Mouse (Mus musculus) midbrain, postnatal 0 days (tissue): ENCODE results near the gene Cd2ap. TPM values are rescaled to one million over a fixed set of nuclear protein-coding genes. Genes with fewer than 3 reads are reported as not detected.

ENCODE experiments used
- ATAC-seq: fragments of 200-750 bp; cut with Nextera tagmentation; 2 replicates; pipeline ENCODE4 v1.8.0; 2017; ENCODE audit warnings: moderate number of reproducible peaks, mild to moderate bottlenecking, moderate TSS enrichment, moderate library complexity; ENCODE audit not compliant: low FRiP score
- DNase-seq: peaks from one replicate; pipeline ENCODE4 v3.0.0-alpha.2; 2015; ENCODE audit warnings: low spot score
- H3K27ac ChIP-seq: fragments of 300-500 bp; sonication (generic); 2 replicates; pipeline ENCODE4 v1.5.1; 2014; ENCODE audit warnings: low read depth, mild to moderate bottlenecking, low read length, mixed read lengths
- H3K27me3 ChIP-seq: fragments of 300-500 bp; sonication (generic); 2 replicates; pipeline ENCODE4 v1.6.1; 2014; ENCODE audit warnings: low read length, control low read depth, mixed read lengths; ENCODE audit not compliant: insufficient read depth
- H3K36me3 ChIP-seq: fragments of 300-500 bp; sonication (generic); 2 replicates; pipeline ENCODE4 v1.6.1; 2014; ENCODE audit warnings: low read length, control low read depth, mixed read lengths; ENCODE audit not compliant: insufficient read depth
- H3K4me1 ChIP-seq: fragments of 300-500 bp; sonication (generic); 2 replicates; pipeline ENCODE4 v1.6.1; 2014; ENCODE audit warnings: mild to moderate bottlenecking, control low read depth, antibody characterized with exemption, low read length, mixed read lengths; ENCODE audit not compliant: insufficient read depth
- H3K4me2 ChIP-seq: fragments of 300-500 bp; sonication (generic); 2 replicates; pipeline ENCODE4 v1.6.1; 2014; ENCODE audit warnings: low read depth, mild to moderate bottlenecking, low read length, mixed read lengths; ENCODE audit not compliant: poor library complexity, severe bottlenecking
- H3K4me3 ChIP-seq: fragments of 300-500 bp; sonication (generic); 2 replicates; pipeline ENCODE4 v1.5.1; 2014; ENCODE audit warnings: low read depth, mild to moderate bottlenecking, low read length, moderate library complexity
- H3K9ac ChIP-seq: fragments of 300-500 bp; sonication (generic); replicated peaks from 2 replicates; pipeline ENCODE4 v1.6.1; 2014; ENCODE audit warnings: mild to moderate bottlenecking, low read length, moderate library complexity, mixed read lengths; ENCODE audit not compliant: poor library complexity, severe bottlenecking
- H3K9me3 ChIP-seq: fragments of 300-500 bp; sonication (generic); 2 replicates; pipeline ENCODE4 v1.6.1; 2016; ENCODE audit warnings: low read length, control low read depth
- CTCF ChIP-seq: IDR thresholded peaks from 2 replicates; pipeline ENCODE4 v1.5.1; 2016; ENCODE audit warnings: antibody characterized with exemption, mild to moderate bottlenecking
- WGBS: fragments of 180-500 bp; shearing (Covaris S2); extraction: QIAGEN DNeasy Blood & Tissue Kit; methylation state at CpG from one replicate; pipeline ENCODE4 v1.1.7; 2014; 5-methylcytosine and 5-hydroxymethylcytosine counted together
- polyA plus RNA-seq: library from polyadenylated mRNA; unstranded; fragments of >200 nt; fragmentation: Nextera tagmentation; extraction: Ambion mirVana; gene quantifications from 2 replicates; pipeline ENCODE4 v1.2.1, GENCODE M21; 2015
- total RNA-seq: library from RNA; depleted of rRNA; stranded (reverse); fragments of >200 nt; gene quantifications from 2 replicates; pipeline ENCODE4 v1.2.3, GENCODE M21; 2014

The Cd2ap gene
- total and polyA plus RNA-seq, 2 experiments from 2014 or later = 5.9 to 15.5 TPM

DNA sequence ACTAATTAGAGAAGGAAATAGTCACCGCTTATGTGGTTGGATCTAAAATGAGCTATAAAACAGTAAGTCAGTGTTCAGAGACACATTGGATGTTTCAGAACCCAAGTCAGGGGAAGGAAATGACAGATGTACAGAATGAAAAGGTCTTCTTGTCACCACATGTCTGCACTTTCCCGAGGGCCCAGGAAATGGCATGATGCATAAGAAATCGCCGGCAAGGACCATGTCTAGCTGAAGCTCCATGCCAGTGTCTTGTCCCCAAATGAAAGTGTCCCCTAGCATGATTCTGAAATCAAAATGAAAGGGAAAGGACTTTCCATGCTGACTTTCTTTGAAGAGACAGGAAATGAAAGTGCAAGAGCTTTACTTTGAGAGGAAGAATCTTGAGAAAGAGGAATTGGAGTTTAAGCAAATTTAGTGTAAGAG is 10.8 kb upstream of the Cd2ap start:
- TF ChIP-seq CTCF = no peak
- ATAC-seq = no peak

DNA sequence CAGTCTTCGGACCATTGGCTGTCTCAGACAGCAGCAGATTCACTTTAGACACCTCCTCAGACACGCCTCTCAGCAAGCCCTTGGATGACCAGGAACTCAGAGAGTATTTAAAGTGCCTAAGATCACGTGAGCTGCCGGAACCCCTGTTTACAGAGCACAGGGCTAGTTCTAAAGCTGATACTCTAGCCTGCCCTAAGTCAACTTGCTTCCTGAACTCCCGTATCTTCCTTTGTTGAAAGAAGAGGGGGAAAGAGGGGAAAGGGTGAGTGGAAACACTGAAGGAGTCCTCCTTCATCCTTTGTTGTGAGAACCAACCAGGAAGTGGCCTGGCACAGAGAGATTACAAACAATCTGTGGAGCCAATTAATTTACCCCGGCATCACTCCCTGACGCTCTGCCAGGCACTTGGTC is 8.6 kb upstream of the Cd2ap start:
- Histone ChIP-seq H3K4me2 (no peak overlapping the region), H3K9ac (no peak overlapping the region), H3K4me3 (no peak overlapping the region), H3K27me3 (no peaks in the 10 kb centered on the region), H3K27ac (no peak overlapping the region), H3K36me3 (no peaks in the 10 kb centered on the region), H3K4me1 (no peaks in the 10 kb centered on the region), H3K9me3 (no peaks in the 10 kb centered on the region)
- no peak for ATAC-seq
- TF ChIP-seq CTCF = no peak
- no peak for DNase-seq
- WGBS = 77% methylated on average over 7 of the region's 7 CpGs

More for the DNA sequence above, 10.8 kb upstream of the Cd2ap start:
- DNase-seq = no peak
- H3K4me2 ChIP-seq = no peak overlapping the region
- H3K27ac ChIP-seq = no peak overlapping the region
- H3K4me3 ChIP-seq = no peak overlapping the region
- 87% methylated on average over 4 of the region's 4 CpGs for WGBS
- no peaks in the 10 kb centered on the region for H3K4me1 ChIP-seq
- H3K27me3 ChIP-seq = no peaks in the 10 kb centered on the region
- no peaks in the 10 kb centered on the region for H3K9me3 ChIP-seq
- H3K36me3 ChIP-seq = no peaks in the 10 kb centered on the region
- H3K9ac ChIP-seq = no peak overlapping the region

DNA sequence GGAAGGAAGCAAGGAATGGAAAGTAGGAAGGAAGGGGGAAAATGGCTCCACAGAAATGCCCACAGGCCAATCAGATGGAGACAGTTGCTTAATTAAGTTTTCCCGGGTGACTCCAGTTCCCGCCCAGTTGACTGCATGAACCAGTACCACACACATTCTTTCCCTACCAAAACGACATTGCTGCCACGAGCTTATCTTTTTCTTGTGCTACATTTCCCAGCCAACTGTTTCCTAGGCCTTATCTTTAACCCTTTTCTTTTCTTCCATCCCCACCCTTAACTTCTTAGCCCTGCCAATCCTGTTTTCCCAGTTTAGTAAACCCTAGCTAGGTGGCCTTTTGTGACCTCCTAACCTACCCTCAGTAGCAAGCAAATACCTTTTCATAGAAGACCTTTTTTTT is 7.9 kb upstream of the Cd2ap start:
- 69% methylated on average over 4 of the region's 4 CpGs for WGBS
- no peaks in the 10 kb centered on the region for H3K4me1 ChIP-seq
- H3K27me3 ChIP-seq = no peaks in the 10 kb centered on the region
- no peak overlapping the region for H3K9ac ChIP-seq
- no peaks in the 10 kb centered on the region for H3K36me3 ChIP-seq
- no peak for TF ChIP-seq CTCF
- no peak for DNase-seq
- no peaks in the 10 kb centered on the region for H3K9me3 ChIP-seq
- no peak for ATAC-seq
- no peak overlapping the region for H3K27ac ChIP-seq
- no peak overlapping the region for H3K4me3 ChIP-seq
- H3K4me2 ChIP-seq = no peak overlapping the region

GRCm38 (mm10) chr17:42883769-42884168 is 7.3 kb upstream of the Cd2ap start:
- Histone ChIP-seq H3K9ac (no peak overlapping the region), H3K4me1 (no peaks in the 10 kb centered on the region), H3K9me3 (no peaks in the 10 kb centered on the region), H3K27ac (no peak overlapping the region), H3K36me3 (no peaks in the 10 kb centered on the region), H3K4me3 (no peak overlapping the region), H3K4me2 (no peak overlapping the region), H3K27me3 (no peaks in the 10 kb centered on the region)
- TF ChIP-seq CTCF = no peak
- 88% methylated on average over 8 of the region's 8 CpGs for WGBS
- ATAC-seq (no peak), DNase-seq (no peak)

- WGBS = 59% methylated on average over 9 of the region's 9 CpGs
- TF ChIP-seq CTCF = no peak
- Histone ChIP-seq H3K36me3 (no peaks in the 10 kb centered on the region), H3K4me3 (no peak overlapping the region), H3K9ac (no peak overlapping the region), H3K27ac (no peak overlapping the region), H3K4me1 (no peaks in the 10 kb centered on the region), H3K27me3 (no peaks in the 10 kb centered on the region), H3K9me3 (no peaks in the 10 kb centered on the region), H3K4me2 (no peak overlapping the region)
- peak; percentile 20; the same call in 1 of the 2 replicates for ATAC-seq
- no peak for DNase-seq
These were observed 6.8 kb upstream of the Cd2ap start for GRCm38 (mm10) chr17:42883315-42883714.

GRCm38 (mm10) chr17:42882873-42883272 is 6.4 kb upstream of the Cd2ap start:
- Histone ChIP-seq H3K4me3 (no peak overlapping the region), H3K27ac (no peak overlapping the region), H3K9me3 (no peaks in the 10 kb centered on the region), H3K36me3 (no peaks in the 10 kb centered on the region), H3K4me1 (no peaks in the 10 kb centered on the region), H3K4me2 (no peak overlapping the region), H3K27me3 (no peaks in the 10 kb centered on the region), H3K9ac (no peak overlapping the region)
- no peak for TF ChIP-seq CTCF
- DNase-seq = no peak
- WGBS = 88% methylated on average over 1 of the region's 1 CpGs
- no peak for ATAC-seq
